Mouse (Mus musculus): ENCODE data around the gene Htr6. TPM values are rescaled to one million over a fixed set of nuclear protein-coding genes. Genes with fewer than 3 reads are reported as not detected.

Htr6 gene
- polyA plus RNA-seq, 1 experiment from 2014 or later = 0.56 TPM

- WGBS = 69% methylated on average over 12 of the region's 12 CpGs
- no peak for ATAC-seq (replicated peaks; ENCODE audit: insufficient number of reproducible peaks, low FRiP score, low TSS enrichment, low read depth)
Measured at GRCm38 (mm10) chr4:139032521-139032920, 42.8 kb downstream of the Htr6 start.

DNA sequence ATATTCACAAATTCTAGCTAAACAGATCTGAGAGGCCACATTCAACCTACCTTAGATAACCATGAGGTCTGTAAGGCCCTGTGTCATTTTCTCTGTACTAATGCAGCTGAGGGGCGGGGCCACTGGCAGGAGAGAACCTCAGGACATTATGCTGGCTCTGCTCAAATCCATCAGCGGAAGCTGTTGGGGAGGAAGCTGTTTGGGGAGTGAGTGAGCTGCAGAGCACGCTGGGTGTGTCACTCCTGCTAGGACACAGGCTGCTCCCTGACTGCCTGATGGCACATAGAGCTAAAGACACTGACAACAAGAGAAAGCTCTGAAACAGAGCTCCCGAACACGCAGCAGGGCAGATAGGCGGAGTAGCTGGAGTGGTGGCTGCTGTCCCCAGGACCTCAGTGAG is 44.7 kb downstream of the Htr6 start:
- Histone ChIP-seq H3K27me3 (ENCODE audit: control insufficient read depth, insufficient read depth, low read length) (no peaks in the 10 kb centered on the region), H3K36me3 (replicated peaks; ENCODE audit: control insufficient read depth, insufficient read depth, low read depth, low read length) (no peaks in the 10 kb centered on the region), H3K4me2 (ENCODE audit: low read depth, low read length) (no peak overlapping the region), H3K27ac (replicated peaks; ENCODE audit: low read depth, low read length) (no peak overlapping the region), H3K9me3 (replicated peaks; ENCODE audit: control insufficient read depth, low read length) (no peaks in the 10 kb centered on the region), H3K4me1 (ENCODE audit: control insufficient read depth, insufficient read depth, low read length) (no peaks in the 10 kb centered on the region), H3K4me3 (ENCODE audit: low read depth, low read length) (no peak overlapping the region), H3K9ac (replicated peaks; ENCODE audit: low read length) (no peak overlapping the region)
- 58% methylated on average over 6 of the region's 6 CpGs for WGBS
- ATAC-seq (replicated peaks; ENCODE audit: insufficient number of reproducible peaks, low FRiP score, low TSS enrichment, low read depth) (no peak), DNase-seq (ENCODE audit: low spot score) (no peak)

More at GRCm38 (mm10) chr4:139032521-139032920, 42.8 kb downstream of the Htr6 start:
- H3K4me3 ChIP-seq (ENCODE audit: low read depth, low read length) = no peak overlapping the region
- H3K27ac ChIP-seq (replicated peaks; ENCODE audit: low read depth, low read length) = no peak overlapping the region
- no peak overlapping the region for H3K4me2 ChIP-seq (ENCODE audit: low read depth, low read length)
- H3K9me3 ChIP-seq (replicated peaks; ENCODE audit: control insufficient read depth, low read length) = no peaks in the 10 kb centered on the region
- no peaks in the 10 kb centered on the region for H3K36me3 ChIP-seq (replicated peaks; ENCODE audit: control insufficient read depth, insufficient read depth, low read depth, low read length)
- H3K4me1 ChIP-seq (ENCODE audit: control insufficient read depth, insufficient read depth, low read length) = no peaks in the 10 kb centered on the region; the same call in 1 of the 2 replicates
- no peaks in the 10 kb centered on the region for H3K27me3 ChIP-seq (ENCODE audit: control insufficient read depth, insufficient read depth, low read length)
- no peak overlapping the region for H3K9ac ChIP-seq (replicated peaks; ENCODE audit: low read length)
- DNase-seq (ENCODE audit: low spot score) = peak; percentile 35

DNA sequence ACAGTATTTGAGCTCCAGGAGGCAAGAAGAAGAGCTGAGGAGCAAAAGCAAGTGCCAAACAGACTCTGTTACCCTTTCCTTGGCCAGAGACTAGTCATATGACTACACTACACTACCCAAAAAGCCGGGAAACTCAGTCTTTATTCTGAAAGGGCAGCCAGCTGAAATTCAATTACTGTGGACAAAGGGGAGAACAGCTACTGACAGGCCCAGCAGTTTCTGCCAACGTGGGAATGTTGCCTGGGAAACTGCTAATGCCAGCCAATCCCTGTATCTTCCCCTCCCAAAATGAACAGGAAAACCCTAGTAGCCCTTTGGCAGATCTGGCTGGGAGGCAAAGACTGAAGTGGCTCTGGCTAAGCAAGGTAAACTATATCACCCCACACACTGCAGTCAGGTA is 51.0 kb downstream of the Htr6 start:
- WGBS = 22% methylated on average over 2 of the region's 2 CpGs
- ATAC-seq (replicated peaks; ENCODE audit: insufficient number of reproducible peaks, low FRiP score, low TSS enrichment, low read depth) (no peak), DNase-seq (ENCODE audit: low spot score) (no peak)
- Histone ChIP-seq H3K4me2 (ENCODE audit: low read depth, low read length) (no peak overlapping the region), H3K9me3 (replicated peaks; ENCODE audit: control insufficient read depth, low read length) (no peaks in the 10 kb centered on the region), H3K27ac (replicated peaks; ENCODE audit: low read depth, low read length) (no peak overlapping the region), H3K36me3 (replicated peaks; ENCODE audit: control insufficient read depth, insufficient read depth, low read depth, low read length) (no peaks in the 10 kb centered on the region), H3K4me3 (ENCODE audit: low read depth, low read length) (no peak overlapping the region), H3K9ac (replicated peaks; ENCODE audit: low read length) (no peak overlapping the region), H3K4me1 (ENCODE audit: control insufficient read depth, insufficient read depth, low read length) (no peaks in the 10 kb centered on the region), H3K27me3 (ENCODE audit: control insufficient read depth, insufficient read depth, low read length) (no peaks in the 10 kb centered on the region)

DNA sequence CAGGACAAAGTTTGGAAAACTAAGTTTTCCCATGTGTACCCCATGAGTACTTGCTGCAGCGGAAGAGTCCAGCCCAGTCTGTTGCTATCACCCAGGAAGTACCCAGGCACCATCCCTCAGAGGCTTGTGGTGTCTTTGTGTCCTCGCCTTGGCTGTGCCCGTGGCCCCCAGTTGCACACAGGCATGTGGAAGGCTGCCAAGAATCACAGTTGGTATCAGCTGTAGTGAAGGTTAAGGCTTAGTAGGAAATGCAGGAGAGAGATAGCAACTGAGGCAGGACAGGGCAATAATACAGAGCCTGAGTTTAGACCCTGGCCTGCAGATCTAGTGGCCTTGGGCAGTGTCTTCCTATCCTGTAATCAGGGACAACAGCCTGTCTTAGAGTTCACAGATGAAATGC is 55.0 kb downstream of the Htr6 start:
- Histone ChIP-seq H3K4me3 (ENCODE audit: low read depth, low read length) (no peak overlapping the region), H3K27ac (replicated peaks; ENCODE audit: low read depth, low read length) (no peak overlapping the region), H3K4me1 (ENCODE audit: control insufficient read depth, insufficient read depth, low read length) (no peaks in the 10 kb centered on the region), H3K27me3 (ENCODE audit: control insufficient read depth, insufficient read depth, low read length) (no peaks in the 10 kb centered on the region), H3K9me3 (replicated peaks; ENCODE audit: control insufficient read depth, low read length) (no peaks in the 10 kb centered on the region), H3K4me2 (ENCODE audit: low read depth, low read length) (no peak overlapping the region), H3K9ac (replicated peaks; ENCODE audit: low read length) (no peak overlapping the region), H3K36me3 (replicated peaks; ENCODE audit: control insufficient read depth, insufficient read depth, low read depth, low read length) (no peaks in the 10 kb centered on the region)
- ATAC-seq (replicated peaks; ENCODE audit: insufficient number of reproducible peaks, low FRiP score, low TSS enrichment, low read depth) = no peak
- WGBS = 91% methylated on average over 3 of the region's 3 CpGs
- no peak for DNase-seq (ENCODE audit: low spot score)

DNA sequence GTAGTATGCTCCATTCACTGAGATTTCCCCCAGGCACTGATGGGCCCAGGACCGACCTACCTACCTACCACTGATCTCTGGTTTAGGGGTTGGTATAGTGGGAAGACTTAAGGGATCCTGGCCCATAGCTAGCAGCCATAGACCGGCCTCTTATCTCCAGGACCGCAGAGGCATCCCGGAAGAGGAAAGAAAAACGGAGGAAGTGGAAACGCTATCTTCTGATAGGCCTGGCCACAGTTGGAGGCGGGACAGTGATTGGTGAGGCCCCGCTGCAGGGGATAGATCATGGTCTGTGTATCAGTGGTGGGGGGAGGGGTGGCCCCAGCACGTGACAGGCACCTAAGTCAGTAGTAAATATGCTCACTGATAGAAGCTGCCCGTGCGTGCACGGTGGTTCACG is 56.0 kb downstream of the Htr6 start:
- Histone ChIP-seq H3K9ac (replicated peaks; ENCODE audit: low read length) (no peak overlapping the region), H3K4me3 (ENCODE audit: low read depth, low read length) (no peak overlapping the region), H3K9me3 (replicated peaks; ENCODE audit: control insufficient read depth, low read length) (no peaks in the 10 kb centered on the region), H3K36me3 (replicated peaks; ENCODE audit: control insufficient read depth, insufficient read depth, low read depth, low read length) (no peaks in the 10 kb centered on the region), H3K4me1 (ENCODE audit: control insufficient read depth, insufficient read depth, low read length) (no peaks in the 10 kb centered on the region), H3K27ac (replicated peaks; ENCODE audit: low read depth, low read length) (no peak overlapping the region), H3K4me2 (ENCODE audit: low read depth, low read length) (no peak overlapping the region), H3K27me3 (ENCODE audit: control insufficient read depth, insufficient read depth, low read length) (no peaks in the 10 kb centered on the region)
- ATAC-seq (replicated peaks; ENCODE audit: insufficient number of reproducible peaks, low FRiP score, low TSS enrichment, low read depth) (no peak), DNase-seq (ENCODE audit: low spot score) (no peak)
- WGBS = 71% methylated on average over 13 of the region's 13 CpGs

DNA sequence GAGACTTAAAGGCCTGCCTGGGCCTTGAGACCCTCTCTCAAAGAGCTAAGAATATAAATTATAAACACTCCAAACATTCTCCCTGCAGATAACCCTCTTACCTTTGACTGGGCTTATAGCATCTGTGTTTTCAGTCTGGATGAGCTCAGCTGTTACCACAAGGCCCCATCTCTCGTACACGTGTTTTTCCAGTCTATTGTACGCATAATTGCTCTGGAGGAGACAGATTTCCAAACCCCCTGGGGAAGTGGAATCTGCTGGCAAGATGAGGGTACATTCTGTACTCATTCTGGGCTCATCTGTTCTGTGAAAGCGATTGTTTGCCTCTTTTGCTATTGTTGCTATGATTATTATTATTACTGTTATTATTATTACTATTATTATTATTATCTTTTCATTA is 56.4 kb downstream of the Htr6 start:
- no peaks in the 10 kb centered on the region for H3K9me3 ChIP-seq (replicated peaks; ENCODE audit: control insufficient read depth, low read length)
- H3K4me2 ChIP-seq (ENCODE audit: low read depth, low read length) = no peak overlapping the region
- WGBS = 66% methylated on average over 4 of the region's 4 CpGs
- H3K36me3 ChIP-seq (replicated peaks; ENCODE audit: control insufficient read depth, insufficient read depth, low read depth, low read length) = no peaks in the 10 kb centered on the region
- no peaks in the 10 kb centered on the region for H3K4me1 ChIP-seq (ENCODE audit: control insufficient read depth, insufficient read depth, low read length)
- H3K9ac ChIP-seq (replicated peaks; ENCODE audit: low read length) = no peak overlapping the region
- H3K27me3 ChIP-seq (ENCODE audit: control insufficient read depth, insufficient read depth, low read length) = no peaks in the 10 kb centered on the region
- H3K27ac ChIP-seq (replicated peaks; ENCODE audit: low read depth, low read length) = no peak overlapping the region
- ATAC-seq (replicated peaks; ENCODE audit: insufficient number of reproducible peaks, low FRiP score, low TSS enrichment, low read depth) (no peak), DNase-seq (ENCODE audit: low spot score) (no peak)
- H3K4me3 ChIP-seq (ENCODE audit: low read depth, low read length) = no peak overlapping the region

- 87% methylated on average over 14 of the region's 14 CpGs for WGBS
- Histone ChIP-seq H3K4me1 (ENCODE audit: control insufficient read depth, insufficient read depth, low read length) (no peaks in the 10 kb centered on the region), H3K4me2 (ENCODE audit: low read depth, low read length) (no peak overlapping the region), H3K27me3 (ENCODE audit: control insufficient read depth, insufficient read depth, low read length) (no peaks in the 10 kb centered on the region), H3K9ac (replicated peaks; ENCODE audit: low read length) (no peak overlapping the region), H3K4me3 (ENCODE audit: low read depth, low read length) (no peak overlapping the region), H3K36me3 (replicated peaks; ENCODE audit: control insufficient read depth, insufficient read depth, low read depth, low read length) (no peaks in the 10 kb centered on the region), H3K9me3 (replicated peaks; ENCODE audit: control insufficient read depth, low read length) (no peaks in the 10 kb centered on the region), H3K27ac (replicated peaks; ENCODE audit: low read depth, low read length) (no peak overlapping the region)
- no peak for DNase-seq (ENCODE audit: low spot score)
- ATAC-seq (replicated peaks; ENCODE audit: insufficient number of reproducible peaks, low FRiP score, low TSS enrichment, low read depth) = no peak
Measured at GRCm38 (mm10) chr4:139018388-139018787, 57.0 kb downstream of the Htr6 start.

DNA sequence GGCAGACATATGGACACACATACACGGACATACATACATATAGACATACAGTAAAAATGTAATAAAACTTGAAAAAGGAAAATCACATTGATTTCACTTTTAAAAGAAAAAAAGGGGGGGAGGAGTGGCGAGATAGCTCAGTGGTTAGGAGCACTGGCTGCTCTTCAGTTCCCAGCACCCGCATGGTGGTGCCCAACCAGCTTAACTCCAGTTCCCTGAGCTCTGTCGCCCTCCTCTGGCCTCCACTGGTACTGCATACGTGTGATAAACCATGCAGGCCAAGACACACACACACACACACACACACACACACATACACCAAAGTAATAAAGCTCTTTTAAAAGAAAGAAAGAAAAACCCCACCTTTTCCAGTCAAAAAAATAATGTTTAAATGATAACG is 60.6 kb downstream of the Htr6 start:
- Histone ChIP-seq H3K4me3 (ENCODE audit: low read depth, low read length) (no peak overlapping the region), H3K4me1 (ENCODE audit: control insufficient read depth, insufficient read depth, low read length) (no peaks in the 10 kb centered on the region), H3K9me3 (replicated peaks; ENCODE audit: control insufficient read depth, low read length) (no peaks in the 10 kb centered on the region), H3K36me3 (replicated peaks; ENCODE audit: control insufficient read depth, insufficient read depth, low read depth, low read length) (no peaks in the 10 kb centered on the region), H3K27me3 (ENCODE audit: control insufficient read depth, insufficient read depth, low read length) (no peaks in the 10 kb centered on the region), H3K4me2 (ENCODE audit: low read depth, low read length) (no peak overlapping the region), H3K27ac (replicated peaks; ENCODE audit: low read depth, low read length) (no peak overlapping the region), H3K9ac (replicated peaks; ENCODE audit: low read length) (no peak overlapping the region)
- WGBS = 72% methylated on average over 6 of the region's 6 CpGs
- ATAC-seq (replicated peaks; ENCODE audit: insufficient number of reproducible peaks, low FRiP score, low TSS enrichment, low read depth) = no peak
- DNase-seq (ENCODE audit: low spot score) = no peak
